Mouse (Mus musculus): Measurements from ENCODE around the gene Abcg2. TPM values are rescaled to one million over a fixed set of nuclear protein-coding genes. Genes with fewer than 3 reads are reported as not detected.

The Abcg2 gene
- total RNA-seq, 2 experiments from 2014 or later = 42.7 to 50.4 TPM

Other genes with a start within 250 kb of the Abcg2 start
- not detected for gene Vmn1r30, start 141.1 kb upstream of the Abcg2 start, total RNA-seq (2021)
- gene Vmn1r31, start 109.2 kb upstream of the Abcg2 start, total RNA-seq (2021) = not detected
- gene Herc3, start 246.9 kb downstream of the Abcg2 start, total RNA-seq (2021) = 100 to 1,000 TPM in 1 of 2 experiments, 10 to 100 TPM in 1; 93.1 to 102 TPM

All from heart, postnatal 10 days (tissue).